Mouse (Mus musculus): Measurements from ENCODE around the gene Ftsj3. TPM values are rescaled to one million over a fixed set of nuclear protein-coding genes. Genes with fewer than 3 reads are reported as not detected.

The Ftsj3 gene
- 65.1 and 69.9 TPM in 2 replicates for polyA plus RNA-seq (2014; fragmentation: Nextera tagmentation; extraction: Ambion mirVana)

DNA sequence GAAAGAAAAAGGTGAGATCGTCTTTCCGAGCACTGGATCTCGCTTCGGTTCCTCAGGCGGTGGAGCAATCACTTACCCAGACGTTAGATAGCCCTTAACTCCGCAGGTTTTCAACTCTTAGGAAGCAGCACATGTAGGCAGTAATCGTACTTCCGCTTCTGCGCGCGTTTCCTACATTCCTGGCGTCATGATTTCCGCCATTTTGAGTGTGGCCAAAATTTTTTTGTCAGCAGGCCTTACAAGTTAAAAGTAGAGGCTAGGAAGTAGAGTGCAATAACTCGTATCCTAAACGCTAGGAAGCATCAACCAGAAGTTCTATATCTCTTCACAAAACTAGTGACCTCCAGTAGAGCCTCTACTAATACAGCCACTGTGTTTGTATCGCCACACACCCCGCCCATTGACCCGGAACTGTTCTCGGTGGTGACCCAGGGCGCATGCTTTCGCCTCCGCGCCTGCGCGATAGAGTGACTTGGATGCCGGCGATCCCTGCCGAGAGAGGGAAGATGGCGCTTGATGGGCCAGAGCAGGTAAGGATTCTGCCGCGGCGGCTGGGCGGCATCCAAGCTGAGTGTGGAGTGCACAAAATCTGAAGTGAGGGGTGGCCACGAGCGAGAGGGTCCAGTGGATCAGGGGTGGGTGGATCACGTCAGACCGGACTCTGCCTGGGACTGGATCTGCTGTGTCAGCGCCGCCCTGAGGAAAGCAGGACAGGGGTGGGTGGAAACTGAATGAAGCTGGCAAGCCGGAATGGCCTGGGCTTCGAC, at the start of gene Ftsj3, which contains the start of gene Psmc5:
TSS of gene Ftsj3 (minus strand) at position 395 of the 767 bp plus-strand sequence.
TSS of gene Psmc5 (plus strand) at position 470 of the 767 bp plus-strand sequence.
- peak within 1 kb of the TSS; percentile 82 for H3K9ac ChIP-seq (ENCODE audit: low read length)
- ATAC-seq (replicated peaks; ENCODE audit: low FRiP score, low TSS enrichment, low read depth) (peak; percentile 96), DNase-seq (ENCODE audit: low spot score) (peak; percentile 98)
- peaks cover 50% of the 10 kb centered on the region for H3K36me3 ChIP-seq (ENCODE audit: control insufficient read depth, insufficient read depth, low read length)
- peak within 1 kb of the TSS; percentile 93 for H3K4me2 ChIP-seq (ENCODE audit: low read length)
- H3K9me3 ChIP-seq (ENCODE audit: control insufficient read depth, low read length): no peaks in the 10 kb centered on the region
- under 1% methylated on average over 42 of the region's 42 CpGs for WGBS
- H3K27me3 ChIP-seq (replicated peaks; ENCODE audit: control insufficient read depth, insufficient read depth, low read length): no peaks in the 10 kb centered on the region
- peak within 1 kb of the TSS; percentile 81 for H3K4me3 ChIP-seq (ENCODE audit: low read depth, low read length)
- H3K4me1 ChIP-seq (replicated peaks; ENCODE audit: control insufficient read depth, insufficient read depth, low read length): peaks cover 18% of the 10 kb centered on the region
- peak within 1 kb of the TSS; percentile 73 for H3K27ac ChIP-seq (ENCODE audit: low read depth)

- Histone ChIP-seq H3K9me3 (ENCODE audit: control insufficient read depth, low read length) (no peaks in the 10 kb centered on the region), H3K36me3 (ENCODE audit: control insufficient read depth, insufficient read depth, low read length) (no peaks in the 10 kb centered on the region), H3K27me3 (replicated peaks; ENCODE audit: control insufficient read depth, insufficient read depth, low read length) (no peaks in the 10 kb centered on the region), H3K4me1 (replicated peaks; ENCODE audit: control insufficient read depth, insufficient read depth, low read length) (no peaks in the 10 kb centered on the region), H3K9ac (ENCODE audit: low read length) (no peak overlapping the region), H3K4me3 (ENCODE audit: low read depth, low read length) (no peak overlapping the region), H3K4me2 (ENCODE audit: low read length) (no peak overlapping the region), H3K27ac (ENCODE audit: low read depth) (no peak overlapping the region)
- WGBS: 78% methylated on average over 10 of the region's 10 CpGs
- DNase-seq (ENCODE audit: low spot score) (no peak), ATAC-seq (replicated peaks; ENCODE audit: low FRiP score, low TSS enrichment, low read depth) (no peak)
Observed at GRCm38 (mm10) chr11:106305348-106306064, 49.6 kb upstream of the Ftsj3 start.

- WGBS: 15% methylated on average over 2 of the region's 2 CpGs
- DNase-seq (ENCODE audit: low spot score) (peak; percentile 87), ATAC-seq (replicated peaks; ENCODE audit: low FRiP score, low TSS enrichment, low read depth) (0 out of 2 replicates have a peak, but pooled peaks have one; percentile 47)
Observed at GRCm38 (mm10) chr11:106302634-106303033, 46.8 kb upstream of the Ftsj3 start.

DNA sequence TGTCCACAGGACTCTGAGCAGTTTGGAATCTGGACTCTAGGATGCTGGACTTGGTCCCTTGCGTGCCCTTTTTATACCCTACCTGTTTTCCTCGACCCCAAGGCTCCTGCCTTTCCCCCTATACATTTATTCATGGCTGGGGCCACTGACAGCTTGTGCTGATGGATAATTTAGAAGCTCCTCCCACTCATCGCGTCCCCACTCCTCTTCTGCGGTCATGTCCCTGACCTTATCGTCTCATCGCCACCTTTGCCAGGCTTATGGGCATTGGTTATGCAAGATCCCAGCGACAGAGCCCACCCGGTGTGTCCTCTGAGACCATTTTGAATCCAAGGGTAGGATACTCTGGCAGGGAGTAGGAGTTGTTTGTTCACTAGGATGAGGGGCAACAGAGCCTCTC, 45.9 kb upstream of the Ftsj3 start, which contains the start of gene Gh:
TSS of gene Gh (minus strand) at position 101 of the 400 bp plus-strand sequence.
- no peak within 1 kb of the TSS for H3K4me2 ChIP-seq (ENCODE audit: low read length)
- 79% methylated on average over 9 of the region's 9 CpGs for WGBS
- ATAC-seq (replicated peaks; ENCODE audit: low FRiP score, low TSS enrichment, low read depth) (no peak), DNase-seq (ENCODE audit: low spot score) (no peak)
- no peaks in the 10 kb centered on the region for H3K9me3 ChIP-seq (ENCODE audit: control insufficient read depth, low read length)
- no peak within 1 kb of the TSS for H3K4me3 ChIP-seq (ENCODE audit: low read depth, low read length)
- H3K27ac ChIP-seq (ENCODE audit: low read depth): no peak within 1 kb of the TSS
- H3K36me3 ChIP-seq (ENCODE audit: control insufficient read depth, insufficient read depth, low read length): no peaks in the 10 kb centered on the region
- H3K4me1 ChIP-seq (replicated peaks; ENCODE audit: control insufficient read depth, insufficient read depth, low read length): no peaks in the 10 kb centered on the region
- no peak within 1 kb of the TSS for H3K9ac ChIP-seq (ENCODE audit: low read length)
- no peaks in the 10 kb centered on the region for H3K27me3 ChIP-seq (replicated peaks; ENCODE audit: control insufficient read depth, insufficient read depth, low read length)

More at GRCm38 (mm10) chr11:106302634-106303033, 46.8 kb upstream of the Ftsj3 start:
- Histone ChIP-seq H3K9ac (ENCODE audit: low read length) (no peak overlapping the region), H3K36me3 (ENCODE audit: control insufficient read depth, insufficient read depth, low read length) (no peaks in the 10 kb centered on the region), H3K4me1 (replicated peaks; ENCODE audit: control insufficient read depth, insufficient read depth, low read length) (no peaks in the 10 kb centered on the region), H3K4me3 (ENCODE audit: low read depth, low read length) (no peak overlapping the region), H3K9me3 (ENCODE audit: control insufficient read depth, low read length) (no peaks in the 10 kb centered on the region), H3K27ac (ENCODE audit: low read depth) (no peak overlapping the region), H3K27me3 (replicated peaks; ENCODE audit: control insufficient read depth, insufficient read depth, low read length) (no peaks in the 10 kb centered on the region), H3K4me2 (ENCODE audit: low read length) (no peak overlapping the region)

GRCm38 (mm10) chr11:106291861-106292260, 36.0 kb upstream of the Ftsj3 start:
- no peak overlapping the region for H3K4me3 ChIP-seq (ENCODE audit: low read depth, low read length)
- no peaks in the 10 kb centered on the region for H3K4me1 ChIP-seq (replicated peaks; ENCODE audit: control insufficient read depth, insufficient read depth, low read length)
- H3K4me2 ChIP-seq (ENCODE audit: low read length): no peak overlapping the region
- H3K9ac ChIP-seq (ENCODE audit: low read length): no peak overlapping the region
- 91% methylated on average over 2 of the region's 2 CpGs for WGBS
- H3K9me3 ChIP-seq (ENCODE audit: control insufficient read depth, low read length): no peaks in the 10 kb centered on the region
- ATAC-seq (replicated peaks; ENCODE audit: low FRiP score, low TSS enrichment, low read depth) (no peak), DNase-seq (ENCODE audit: low spot score) (no peak)
- no peak overlapping the region for H3K27ac ChIP-seq (ENCODE audit: low read depth)
- no peaks in the 10 kb centered on the region for H3K36me3 ChIP-seq (ENCODE audit: control insufficient read depth, insufficient read depth, low read length)
- H3K27me3 ChIP-seq (replicated peaks; ENCODE audit: control insufficient read depth, insufficient read depth, low read length): no peaks in the 10 kb centered on the region

DNA sequence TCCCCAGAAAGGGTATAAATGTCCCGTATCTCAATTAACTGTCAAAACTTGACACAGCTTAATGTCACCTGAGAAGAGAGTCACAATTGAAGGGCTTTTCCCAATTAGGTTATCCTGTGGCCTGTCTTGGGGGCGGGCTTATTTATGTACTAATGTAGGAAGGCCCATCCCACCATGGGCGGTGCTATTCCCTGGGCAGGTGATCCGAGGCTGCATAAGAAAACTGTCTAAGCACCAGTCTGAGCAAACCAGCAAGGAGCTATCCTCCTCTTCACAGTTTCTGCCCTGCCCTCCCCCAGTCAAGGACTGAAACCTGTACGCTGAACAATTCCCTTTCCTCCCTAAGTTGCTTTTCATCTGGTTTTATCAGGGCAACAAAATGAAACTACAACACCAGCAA, 34.5 kb upstream of the Ftsj3 start:
- Histone ChIP-seq H3K4me3 (ENCODE audit: low read depth, low read length) (no peak overlapping the region), H3K9ac (ENCODE audit: low read length) (no peak overlapping the region), H3K27me3 (replicated peaks; ENCODE audit: control insufficient read depth, insufficient read depth, low read length) (no peaks in the 10 kb centered on the region), H3K4me1 (replicated peaks; ENCODE audit: control insufficient read depth, insufficient read depth, low read length) (no peaks in the 10 kb centered on the region), H3K9me3 (ENCODE audit: control insufficient read depth, low read length) (no peaks in the 10 kb centered on the region), H3K4me2 (ENCODE audit: low read length) (no peak overlapping the region), H3K36me3 (ENCODE audit: control insufficient read depth, insufficient read depth, low read length) (no peaks in the 10 kb centered on the region), H3K27ac (ENCODE audit: low read depth) (no peak overlapping the region)
- WGBS: 92% methylated on average over 5 of the region's 5 CpGs
- ATAC-seq (replicated peaks; ENCODE audit: low FRiP score, low TSS enrichment, low read depth) (no peak), DNase-seq (ENCODE audit: low spot score) (no peak)

DNA sequence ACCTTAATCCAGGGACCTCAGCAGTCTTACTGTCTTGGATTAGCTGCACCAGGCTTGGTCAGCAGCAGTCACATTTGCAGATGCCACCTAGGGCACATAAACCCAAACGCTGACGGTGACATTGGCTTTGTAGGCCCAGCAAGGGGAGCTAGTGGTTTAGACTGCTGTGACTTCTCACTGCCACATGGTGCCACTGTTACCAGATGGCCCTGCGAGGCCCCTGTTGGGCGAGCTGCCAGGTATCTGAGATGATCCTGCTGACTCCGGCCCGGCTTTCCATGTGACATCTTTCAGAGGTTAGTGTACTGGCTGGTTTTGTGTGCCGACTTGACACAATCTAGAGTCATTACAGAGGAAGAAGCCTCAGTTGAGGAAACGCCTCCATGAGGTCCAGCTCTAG, 33.5 kb upstream of the Ftsj3 start:
- ATAC-seq (replicated peaks; ENCODE audit: low FRiP score, low TSS enrichment, low read depth): no peak
- H3K27ac ChIP-seq (ENCODE audit: low read depth): no peak overlapping the region
- WGBS: 59% methylated on average over 8 of the region's 8 CpGs

DNA sequence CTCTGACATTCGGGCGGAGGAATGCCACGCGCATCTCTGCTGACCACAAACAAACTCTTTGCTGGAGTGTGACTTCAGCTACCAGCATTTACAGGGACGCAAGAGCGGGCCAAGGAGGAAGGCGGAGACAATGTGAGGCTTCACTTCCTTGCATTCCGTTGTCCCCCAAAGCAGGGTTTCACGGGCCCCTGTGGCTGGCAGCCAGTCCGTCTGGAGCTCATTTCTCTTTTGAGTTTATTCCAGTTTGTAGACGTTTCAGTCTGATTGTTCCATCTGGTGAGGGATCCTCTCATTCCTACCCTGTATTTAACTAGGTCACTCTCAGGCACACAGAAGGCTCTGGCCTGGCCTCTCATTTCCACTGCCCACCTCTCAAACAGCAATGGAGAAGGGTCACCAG, 31.1 kb upstream of the Ftsj3 start:
- no peak for ATAC-seq (replicated peaks; ENCODE audit: low FRiP score, low TSS enrichment, low read depth)
- no peaks in the 10 kb centered on the region for H3K9me3 ChIP-seq (ENCODE audit: control insufficient read depth, low read length)
- H3K4me2 ChIP-seq (ENCODE audit: low read length): no peak overlapping the region
- H3K36me3 ChIP-seq (ENCODE audit: control insufficient read depth, insufficient read depth, low read length): no peaks in the 10 kb centered on the region
- DNase-seq (ENCODE audit: low spot score): no peak
- 59% methylated on average over 11 of the region's 11 CpGs for WGBS
- H3K4me1 ChIP-seq (replicated peaks; ENCODE audit: control insufficient read depth, insufficient read depth, low read length): no peaks in the 10 kb centered on the region
- H3K9ac ChIP-seq (ENCODE audit: low read length): no peak overlapping the region
- no peak overlapping the region for H3K27ac ChIP-seq (ENCODE audit: low read depth)
- H3K27me3 ChIP-seq (replicated peaks; ENCODE audit: control insufficient read depth, insufficient read depth, low read length): no peaks in the 10 kb centered on the region
- H3K4me3 ChIP-seq (ENCODE audit: low read depth, low read length): no peak overlapping the region

More for the DNA sequence above, 33.5 kb upstream of the Ftsj3 start:
- H3K9ac ChIP-seq (ENCODE audit: low read length): no peak overlapping the region
- no peak for DNase-seq (ENCODE audit: low spot score)
- no peaks in the 10 kb centered on the region for H3K36me3 ChIP-seq (ENCODE audit: control insufficient read depth, insufficient read depth, low read length)
- H3K4me3 ChIP-seq (ENCODE audit: low read depth, low read length): no peak overlapping the region
- no peak overlapping the region for H3K4me2 ChIP-seq (ENCODE audit: low read length)
- H3K27me3 ChIP-seq (replicated peaks; ENCODE audit: control insufficient read depth, insufficient read depth, low read length): no peaks in the 10 kb centered on the region
- no peaks in the 10 kb centered on the region for H3K9me3 ChIP-seq (ENCODE audit: control insufficient read depth, low read length)
- H3K4me1 ChIP-seq (replicated peaks; ENCODE audit: control insufficient read depth, insufficient read depth, low read length): no peaks in the 10 kb centered on the region
